Mouse (Mus musculus) heart, postnatal 0 days (tissue): ENCODE results near the gene Samt3. TPM values are rescaled to one million over a fixed set of nuclear protein-coding genes. Genes with fewer than 3 reads are reported as not detected.

Experiments
- ATAC-seq: fragments of 200-750 bp; cut with Nextera tagmentation; 2 replicates; pipeline ENCODE4 v1.8.0; 2017; ENCODE audit warnings: low read depth, moderate number of reproducible peaks, moderate library complexity; ENCODE audit not compliant: insufficient read depth
- DNase-seq: peaks from one replicate; pipeline ENCODE4 v3.0.0-alpha.2; 2016; ENCODE audit warnings: low spot score
- H3K27ac ChIP-seq: fragments of 300-500 bp; sonication (generic); 2 replicates; pipeline ENCODE4 v1.5.1; 2014; ENCODE audit warnings: low read depth, mild to moderate bottlenecking
- H3K27me3 ChIP-seq: fragments of 300-500 bp; sonication (generic); 2 replicates; pipeline ENCODE4 v1.6.1; 2014; ENCODE audit warnings: low read length, mixed read lengths; ENCODE audit not compliant: control insufficient read depth, insufficient read depth
- H3K36me3 ChIP-seq: fragments of 300-500 bp; sonication (generic); replicated peaks from 2 replicates; pipeline ENCODE4 v1.6.1; 2014; ENCODE audit warnings: low read length, mixed read lengths; ENCODE audit not compliant: control insufficient read depth, insufficient read depth
- H3K4me1 ChIP-seq: fragments of 300-500 bp; sonication (generic); 2 replicates; pipeline ENCODE4 v1.6.1; 2014; ENCODE audit warnings: antibody characterized with exemption; ENCODE audit not compliant: control insufficient read depth, insufficient read depth
- H3K4me2 ChIP-seq: fragments of 300-500 bp; sonication (generic); 2 replicates; pipeline ENCODE4 v1.6.1; 2014; ENCODE audit warnings: low read depth, mild to moderate bottlenecking, low read length, moderate library complexity
- H3K4me3 ChIP-seq: fragments of 300-500 bp; sonication (generic); 2 replicates; pipeline ENCODE4 v1.5.1; 2014; ENCODE audit warnings: low read depth, low read length
- H3K9ac ChIP-seq: fragments of 300-500 bp; sonication (generic); replicated peaks from 2 replicates; pipeline ENCODE4 v1.6.1; 2014; ENCODE audit warnings: low read depth, low read length, mixed read lengths
- H3K9me3 ChIP-seq: fragments of 300-500 bp; sonication (generic); replicated peaks from 2 replicates; pipeline ENCODE4 v1.6.1; 2016; ENCODE audit warnings: low read length; ENCODE audit not compliant: control insufficient read depth
- CTCF ChIP-seq: IDR thresholded peaks from 2 replicates; pipeline ENCODE4 v1.5.1; 2016; ENCODE audit warnings: antibody characterized with exemption, control low read depth, low read depth
- EP300 ChIP-seq: IDR thresholded peaks from 2 replicates; pipeline ENCODE4 v1.6.1; 2016; ENCODE audit warnings: antibody characterized with exemption, low read depth
- whole genome bisulfite sequencing: fragments of 180-500 bp; shearing (Covaris S2); extraction: QIAGEN DNeasy Blood & Tissue Kit; methylation state at CpG from one replicate; pipeline ENCODE4 v1.1.7; 2014; 5-methylcytosine and 5-hydroxymethylcytosine counted together
- polyA plus RNA-seq: library from polyadenylated mRNA; unstranded; fragments of >200 nt; fragmentation: Nextera tagmentation; extraction: Ambion mirVana; gene quantifications from 2 replicates; pipeline ENCODE4 v1.2.1, GENCODE M21; 2015
- total RNA-seq: library from RNA; depleted of rRNA; stranded (reverse); fragments of >200 nt; gene quantifications from 2 replicates; pipeline ENCODE4 v1.2.3, GENCODE M21; 2014; ENCODE audit warnings: low replicate concordance; rRNA removed

Samt3 gene
- total RNA-seq (not detected in 2 replicates), polyA plus RNA-seq (not detected in 2 replicates)

DNA sequence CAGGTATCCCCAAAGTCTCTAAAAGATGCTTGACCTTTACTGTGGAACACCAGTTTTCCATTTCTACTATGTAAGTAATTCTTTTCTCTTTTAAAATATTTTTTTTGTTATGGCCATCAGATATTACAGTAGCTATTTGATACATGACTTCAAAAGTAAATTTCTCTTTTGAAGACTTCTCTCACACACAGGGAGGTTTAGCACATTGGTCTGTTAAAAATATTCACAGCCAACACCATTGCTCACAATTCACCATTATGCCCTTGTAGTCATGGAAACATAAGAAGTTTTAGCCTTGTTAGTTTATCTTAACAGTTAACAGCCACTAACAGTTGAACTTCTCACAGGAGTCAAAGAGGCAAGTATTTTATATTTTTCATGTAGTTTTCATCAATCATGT, at the start of gene Samt3:
Gene Samt3, plus strand, starts transcription at position 301 of the 400 bp plus-strand sequence.
- Histone ChIP-seq H3K4me1 (no peaks in the 10 kb centered on the region), H3K27me3 (no peaks in the 10 kb centered on the region), H3K9me3 (no peaks in the 10 kb centered on the region), H3K4me2 (no peak within 1 kb of the TSS), H3K4me3 (no peak within 1 kb of the TSS), H3K36me3 (no peaks in the 10 kb centered on the region), H3K27ac (no peak within 1 kb of the TSS), H3K9ac (no peak within 1 kb of the TSS)
- ATAC-seq (no peak), DNase-seq (no peak)
- TF ChIP-seq EP300 (no peak), CTCF (no peak)

DNA sequence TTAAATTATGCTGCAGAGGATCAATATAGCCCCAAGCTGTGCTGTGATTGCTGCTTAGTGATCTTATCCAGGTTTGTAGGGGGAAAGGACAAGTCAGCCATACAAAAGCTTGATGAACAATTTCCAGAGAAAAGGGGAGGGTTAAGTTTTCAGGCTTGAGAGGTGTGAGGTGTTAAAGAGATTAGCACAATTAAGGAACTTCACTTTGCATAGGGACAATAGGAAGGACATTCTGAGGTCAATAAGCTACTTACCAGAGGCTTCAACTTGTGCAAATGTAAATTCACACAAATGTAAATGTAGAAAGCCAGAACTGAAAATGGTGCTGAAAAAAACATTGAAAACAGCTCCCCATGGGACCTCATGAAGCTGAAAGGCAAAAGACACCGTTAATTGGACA, 27.4 kb upstream of the Samt3 start:
- no peak overlapping the region for H3K27ac ChIP-seq
- H3K27me3 ChIP-seq = no peaks in the 10 kb centered on the region
- H3K9ac ChIP-seq = no peak overlapping the region
- H3K4me3 ChIP-seq = no peak overlapping the region
- H3K4me2 ChIP-seq = no peak overlapping the region
- DNase-seq = no peak
- H3K4me1 ChIP-seq = no peaks in the 10 kb centered on the region
- no peaks in the 10 kb centered on the region for H3K9me3 ChIP-seq
- H3K36me3 ChIP-seq = no peaks in the 10 kb centered on the region
- TF ChIP-seq EP300 = no peak
- no peak for TF ChIP-seq CTCF
- WGBS = 31% methylated on average over 1 of the region's 1 CpGs
- ATAC-seq = no peak

DNA sequence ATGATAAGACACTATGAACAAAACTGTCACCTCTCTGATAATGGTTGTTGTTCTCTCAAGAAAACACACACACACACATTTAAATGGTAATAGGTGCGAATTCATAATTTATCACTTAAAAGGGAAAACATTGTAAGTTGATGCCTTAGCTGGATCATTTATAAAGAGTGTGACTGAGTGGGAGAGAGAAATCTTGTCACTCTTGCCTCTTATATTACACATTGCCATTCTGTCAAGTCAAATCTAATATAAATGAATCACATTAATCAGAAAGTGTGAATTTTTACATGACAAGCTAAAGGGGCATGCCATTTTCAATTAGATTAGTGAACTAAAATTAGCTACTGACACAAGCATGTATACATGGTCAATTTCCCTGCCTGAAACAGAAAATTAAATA, 44.7 kb downstream of the Samt3 start:
- TF ChIP-seq EP300 = no peak
- Histone ChIP-seq H3K27me3 (no peaks in the 10 kb centered on the region), H3K4me2 (no peak overlapping the region), H3K27ac (no peak overlapping the region), H3K36me3 (no peaks in the 10 kb centered on the region), H3K9me3 (no peaks in the 10 kb centered on the region), H3K4me1 (no peaks in the 10 kb centered on the region), H3K9ac (no peak overlapping the region), H3K4me3 (no peak overlapping the region)
- DNase-seq (no peak), ATAC-seq (no peak)
- WGBS = 71% methylated on average over 1 of the region's 1 CpGs

Other genes with a start within 250 kb of the Samt3 start
- not detected in 2 replicates for gene 5430427O19Rik, start 173.8 kb upstream of the Samt3 start, total RNA-seq
- gene 5430427O19Rik, start 173.8 kb upstream of the Samt3 start, polyA plus RNA-seq = 0.11 and 0.14 TPM in 2 replicates
- gene Nr0b1, start 147.6 kb downstream of the Samt3 start, total RNA-seq = not detected in 2 replicates
- not detected in 2 replicates for gene Nr0b1, start 147.6 kb downstream of the Samt3 start, polyA plus RNA-seq